Mouse (Mus musculus) MEL-GATA-1-ER (cell line): ENCODE measurements at regions not wholly inside any gene's neighbourhood (a gene's known extent, or its start where the extent isn't known, plus 50 kb on each side); places are given as distances from the start of the nearest gene placed in this dataset.

Experiments
- DNase-seq: peaks from one replicate; pipeline ENCODE4 v3.0.0-alpha.2; 2012; ENCODE audit warnings: low read depth; ENCODE audit errors: extremely low read depth

DNA sequence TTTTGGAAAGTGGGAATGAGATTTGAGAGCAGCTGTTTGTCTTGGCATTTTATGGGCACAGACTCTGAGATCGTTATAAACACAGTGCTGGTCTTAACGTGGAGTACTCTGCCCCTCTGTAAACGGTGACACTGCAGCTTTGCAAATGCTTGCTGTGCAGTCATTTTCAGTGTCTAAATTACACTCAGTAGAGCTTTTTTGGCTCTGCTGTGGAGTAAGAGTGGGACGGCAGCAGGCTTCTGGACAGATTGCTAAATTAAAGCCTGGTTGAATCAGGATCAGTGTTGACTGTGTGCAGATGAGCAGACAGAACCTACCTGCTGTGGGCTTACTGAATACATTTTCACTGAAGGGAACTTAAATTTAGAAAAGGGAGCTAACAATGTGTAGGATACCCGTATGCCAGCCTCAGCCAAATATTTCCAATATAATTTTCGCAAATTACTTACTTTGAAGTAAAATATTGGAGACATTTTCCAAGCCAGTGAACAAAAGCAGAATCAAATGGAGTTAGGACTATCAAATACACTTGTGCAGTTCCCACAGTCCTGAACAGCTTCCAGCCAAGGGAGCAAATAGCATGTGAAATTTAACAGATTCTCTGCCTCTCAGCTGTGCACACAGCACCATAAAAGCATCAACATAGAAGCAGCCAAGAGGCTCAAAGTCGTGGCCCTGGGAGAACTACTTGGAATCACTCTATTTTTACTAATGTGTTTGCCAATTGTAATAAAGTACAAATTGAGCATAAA is 148.1 kb upstream of the Stac start:
- DNase-seq = no peak

DNA sequence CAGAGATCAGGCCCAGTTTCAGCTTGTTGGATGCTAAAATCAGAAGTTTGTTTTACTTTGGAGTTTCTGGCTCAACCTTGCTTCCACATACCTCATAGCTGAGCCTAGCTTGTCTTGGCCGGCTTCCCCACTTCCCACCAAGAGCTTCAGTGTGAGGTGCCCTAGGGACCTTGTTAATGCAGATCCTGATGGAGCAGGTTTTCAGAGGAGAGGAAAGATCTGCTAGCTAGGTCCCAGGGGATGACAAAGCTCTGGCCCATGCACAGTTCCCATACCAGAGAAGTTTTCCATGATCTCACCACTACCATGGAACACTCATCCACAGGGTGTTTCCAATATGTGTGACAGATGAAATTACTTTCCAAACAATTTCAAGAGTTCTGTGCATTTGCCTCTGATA is 131.9 kb upstream of the Stac start:
- no peak for DNase-seq

DNA sequence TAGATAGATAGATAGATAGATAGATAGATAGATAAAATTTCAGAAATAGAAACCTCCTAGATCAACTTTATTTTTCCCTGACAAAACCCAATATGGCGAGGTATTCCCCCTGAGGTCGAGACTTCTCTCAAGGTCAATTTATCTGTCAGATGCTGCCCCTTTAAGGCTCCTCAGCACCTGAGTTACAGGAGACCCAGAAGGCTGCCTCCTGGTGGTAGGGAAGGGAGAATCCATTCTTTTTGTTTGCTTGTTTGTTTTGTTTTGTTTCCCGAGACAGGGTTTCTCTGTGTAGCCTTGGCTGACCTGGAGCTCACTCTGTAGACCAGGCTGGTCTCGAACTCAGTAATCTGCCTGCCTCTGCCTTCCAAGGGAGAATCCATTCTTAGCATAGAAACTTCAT is 127.3 kb upstream of the Stac start:
- DNase-seq = no peak

DNA sequence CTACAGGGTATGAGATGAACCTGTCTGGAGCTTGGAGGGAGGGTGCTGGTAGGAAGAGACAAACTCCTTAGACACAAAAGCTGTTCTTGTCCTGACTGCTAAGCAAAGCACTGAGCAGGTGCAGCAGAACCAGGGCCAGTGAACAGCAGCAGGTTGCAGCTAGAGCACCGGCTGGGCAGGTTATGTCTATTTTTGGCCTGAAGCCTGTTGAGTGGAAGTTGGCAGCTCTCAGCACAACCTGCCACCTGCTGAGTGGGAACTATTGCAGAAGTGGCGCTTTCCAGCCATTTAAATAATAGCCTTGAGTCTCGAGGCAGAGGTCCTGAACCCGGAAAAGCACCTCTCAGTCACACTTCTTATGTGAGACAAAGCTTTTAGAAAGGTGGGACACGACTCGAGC is 114.8 kb upstream of the Stac start:
- no peak for DNase-seq

DNA sequence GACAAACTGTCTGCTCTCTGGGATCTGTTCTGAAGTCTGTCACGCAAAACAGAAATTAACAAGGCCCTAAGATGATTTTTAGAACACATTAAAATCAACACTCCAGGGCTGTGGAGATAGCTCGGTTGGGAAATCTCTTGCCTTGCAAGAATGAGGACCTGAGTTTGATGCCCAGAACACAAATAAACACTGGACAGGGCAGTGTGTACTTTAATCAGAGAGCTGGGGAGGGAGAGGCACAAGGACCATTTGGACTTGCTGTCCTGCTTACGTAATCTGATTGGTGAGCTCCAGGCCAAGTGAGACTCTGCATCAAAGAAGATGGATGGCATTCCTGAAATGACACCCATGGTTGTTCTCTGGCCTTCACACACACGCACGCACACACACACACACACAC is 111.2 kb upstream of the Stac start:
- DNase-seq = no peak

DNA sequence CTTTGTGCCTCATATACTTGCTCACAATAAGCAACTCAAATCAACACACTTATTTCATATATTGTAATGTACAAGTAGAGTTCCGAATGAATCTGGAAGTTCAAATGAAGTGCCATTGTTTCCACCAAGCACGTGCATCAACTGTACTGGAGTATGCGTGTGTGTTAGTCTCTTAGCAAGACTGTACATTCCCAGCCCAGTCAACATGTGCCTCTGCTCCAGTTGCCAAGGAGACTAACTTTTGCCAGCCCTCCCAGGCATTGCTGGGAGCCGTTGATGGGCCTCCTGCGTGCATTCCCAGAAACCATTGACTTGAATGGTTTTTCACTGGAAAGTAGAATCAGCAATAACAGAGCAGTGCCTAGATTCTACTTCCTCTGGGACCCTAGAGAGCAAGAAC is 110.7 kb upstream of the Stac start:
- no peak for DNase-seq

DNA sequence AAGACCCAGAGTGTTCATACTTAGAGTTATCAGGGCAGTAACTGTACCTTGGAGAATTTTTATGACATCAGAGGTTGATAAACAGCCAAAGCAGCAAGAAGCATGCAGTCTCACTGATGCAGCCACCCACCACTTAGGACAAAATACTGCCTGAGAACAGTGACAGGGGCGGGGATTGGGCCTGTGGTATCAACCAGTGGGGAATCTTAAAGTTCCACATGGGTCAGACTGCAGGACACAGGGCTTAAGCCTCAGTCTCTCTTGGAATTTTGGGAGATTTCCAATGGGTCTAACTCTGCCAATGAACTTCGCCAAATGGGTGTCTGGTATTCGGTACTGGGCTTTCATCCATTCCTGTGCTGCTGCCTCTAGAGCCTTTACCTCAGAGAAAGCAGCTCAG is 88.8 kb upstream of the Stac start:
- DNase-seq = no peak

DNA sequence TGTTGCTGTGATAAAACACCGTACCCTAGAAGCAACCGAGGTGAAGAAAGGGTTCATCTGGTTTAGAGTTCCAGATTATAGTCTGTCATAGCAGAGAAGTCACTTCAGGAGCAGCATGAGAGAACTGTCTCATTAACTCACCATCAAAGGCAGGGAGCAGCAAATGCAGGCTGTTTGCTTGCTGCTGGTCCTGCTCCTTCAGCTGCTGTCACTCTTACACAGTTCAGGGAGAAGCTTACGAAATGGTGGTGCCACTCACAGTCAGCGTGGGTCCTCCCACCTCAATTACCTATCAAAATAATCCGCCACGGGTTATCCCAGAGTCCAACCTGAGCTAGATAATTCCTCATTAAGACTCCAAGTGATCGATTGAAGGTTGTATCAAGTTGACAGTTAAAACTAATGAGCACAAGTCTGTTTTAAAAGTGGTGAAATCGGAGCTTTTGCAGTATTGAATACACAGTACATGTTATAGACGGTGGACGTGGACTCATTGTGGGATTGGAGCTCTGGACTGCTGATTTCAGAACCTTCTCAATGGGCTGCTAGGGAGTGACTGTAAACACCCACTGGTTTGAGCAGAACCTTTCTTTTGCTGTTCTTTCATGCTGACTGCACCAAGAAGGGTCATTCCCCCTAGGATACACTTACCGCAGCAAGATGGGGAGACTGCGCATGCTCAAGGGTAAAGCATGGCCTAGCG is 87.4 kb upstream of the Stac start:
- DNase-seq = no peak

DNA sequence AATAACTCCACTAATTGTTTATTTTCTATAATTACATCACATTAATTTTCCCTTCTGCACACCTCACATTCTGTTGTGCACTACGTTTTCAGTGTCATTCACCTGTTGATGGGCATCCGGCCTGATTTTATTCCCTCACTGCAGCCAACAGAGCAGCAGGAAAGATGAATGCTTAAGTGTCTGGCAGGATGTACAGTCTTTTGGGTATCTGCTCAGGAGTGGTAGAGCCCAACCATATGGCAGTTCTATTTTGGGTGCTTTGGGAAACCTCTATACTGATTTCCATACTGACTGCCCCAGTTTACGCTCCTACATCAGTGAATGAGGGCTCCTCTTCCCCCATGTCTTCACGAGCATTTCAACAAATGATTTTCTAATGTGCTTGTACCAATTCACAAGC is 84.1 kb upstream of the Stac start:
- DNase-seq = no peak

DNA sequence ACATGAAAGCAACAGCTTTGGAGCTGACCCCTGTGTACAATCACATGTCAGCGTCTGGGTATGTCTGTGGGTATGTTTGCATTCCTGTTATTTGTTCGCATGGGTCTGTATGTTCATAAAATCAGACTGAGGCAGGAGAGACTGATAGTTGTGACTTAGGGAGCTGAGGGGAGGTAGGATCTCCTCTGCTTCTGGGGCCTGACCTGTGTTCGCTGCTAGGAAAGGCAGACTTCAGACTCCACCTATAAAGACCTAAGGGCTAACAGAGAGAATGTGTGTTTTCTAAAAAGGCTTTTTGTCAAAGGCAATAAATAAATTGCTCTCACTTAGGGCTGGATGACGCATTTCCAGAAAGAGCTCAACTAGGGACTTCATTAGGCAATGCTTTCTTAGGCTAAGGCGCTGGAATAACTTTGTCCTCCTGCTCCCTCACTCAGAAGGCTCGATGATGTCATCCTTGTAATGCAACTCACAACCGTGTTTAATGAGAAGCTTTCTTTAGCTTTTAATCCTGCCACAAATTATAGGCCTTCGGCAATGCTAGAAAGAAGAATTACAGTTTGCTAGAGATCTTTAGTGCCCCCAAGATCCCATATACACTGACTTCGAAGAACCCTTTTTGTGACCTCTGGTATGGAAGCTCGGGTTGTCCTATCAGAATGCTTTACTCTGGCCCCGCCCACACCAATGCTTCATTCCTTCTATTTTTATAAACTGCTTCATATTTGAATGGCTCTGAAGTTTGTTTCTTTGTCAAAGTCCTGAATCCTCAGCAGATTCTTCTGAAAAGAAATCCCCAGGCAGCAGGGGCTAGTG is 72.7 kb upstream of the Stac start:
- no peak for DNase-seq

DNA sequence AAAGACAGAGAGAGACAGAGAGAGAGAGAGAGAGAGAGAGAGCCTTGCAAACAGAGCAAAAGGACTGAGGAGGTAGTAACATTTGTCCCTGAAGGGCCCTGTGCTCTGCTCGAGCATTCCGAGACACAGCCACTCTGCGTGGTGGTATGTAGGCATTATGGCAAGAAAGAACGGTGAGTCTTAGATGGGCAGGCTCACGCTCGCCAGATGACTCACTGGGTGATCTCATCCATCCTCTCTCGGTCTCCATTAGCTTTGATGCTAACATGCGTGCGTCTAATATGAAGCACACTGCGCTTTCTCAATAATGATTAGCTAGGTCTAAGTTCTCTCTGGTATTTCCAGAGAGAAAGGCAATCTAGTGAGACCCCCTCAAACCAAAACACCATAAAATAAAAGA is 65.1 kb upstream of the Stac start:
- no peak for DNase-seq

DNA sequence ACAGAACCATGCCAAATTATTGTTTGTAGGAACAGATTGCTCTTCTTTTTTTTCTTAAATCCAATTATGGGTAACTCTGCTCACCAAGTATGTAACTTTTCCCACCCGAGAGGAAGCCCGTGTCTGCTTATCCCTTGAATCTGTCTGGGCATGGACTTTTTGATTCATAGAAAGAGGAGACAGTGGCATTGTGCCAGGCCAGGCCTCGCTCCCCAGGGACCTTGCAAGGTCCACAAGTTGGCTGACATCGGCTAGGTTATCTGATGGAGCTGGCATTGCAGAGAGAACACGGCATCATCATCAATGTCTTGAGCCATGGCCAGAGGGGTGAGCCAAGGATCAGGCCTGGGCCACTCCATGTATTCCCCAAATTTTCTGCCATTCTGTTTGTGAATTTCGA is 56.0 kb upstream of the Stac start:
- no peak for DNase-seq

DNA sequence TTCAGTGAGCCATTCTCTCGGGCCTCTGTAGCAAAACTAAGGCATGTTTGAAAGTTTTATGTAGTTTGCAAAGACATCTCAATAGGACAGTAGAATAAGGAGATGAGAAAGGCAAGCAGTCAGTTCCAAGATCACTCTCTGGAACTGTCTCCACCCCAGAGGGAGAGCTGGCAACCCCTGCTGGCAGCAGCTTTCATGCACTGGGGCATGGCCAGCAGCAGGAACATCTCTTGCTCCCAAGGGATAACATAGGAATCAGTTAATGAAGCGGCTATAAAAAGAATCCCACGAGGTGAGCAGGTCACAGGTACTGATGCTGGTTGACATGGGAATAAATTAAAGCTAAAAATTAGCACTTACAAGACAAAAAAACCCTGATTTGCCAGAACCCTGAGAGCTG is 55.1 kb upstream of the Stac start:
- no peak for DNase-seq
